Mouse (Mus musculus) spleen, adult 2 months (tissue): ENCODE data around the gene Hist1h4j. TPM values are rescaled to one million over a fixed set of nuclear protein-coding genes. Genes with fewer than 3 reads are reported as not detected.
"Not testable (repeated sequence)": the region's sequence is repeated elsewhere in the genome, so short reads cannot be mapped to it uniquely, and the experiment has no call there.

Experiments
- DNase-seq, 2 experiments: peaks; one replicate each; pipeline versions ENCODE4 v3.0.0 to v3.0.0-alpha.2; 2012 to 2021; ENCODE audit warnings: low spot score in 2 of 2, low read depth in 1 of 2
- H3K27ac ChIP-seq: fragments of 200-500 bp; 2 replicates; pipeline ENCODE4 v1.5.1; 2012; ENCODE audit warnings: low read length, inconsistent platforms; ENCODE audit not compliant: insufficient read depth
- H3K27me3 ChIP-seq: fragments of 200-500 bp; 2 replicates; pipeline ENCODE4 v1.6.1; 2012; ENCODE audit warnings: mild to moderate bottlenecking, moderate library complexity, low read length, inconsistent platforms; ENCODE audit not compliant: control insufficient read depth, insufficient read depth
- H3K36me3 ChIP-seq: fragments of 200-500 bp; 2 replicates; pipeline ENCODE4 v1.6.1; 2012; ENCODE audit warnings: mild to moderate bottlenecking, low read length, inconsistent platforms; ENCODE audit not compliant: control insufficient read depth, insufficient read depth
- H3K4me1 ChIP-seq: fragments of 200-500 bp; 2 replicates; pipeline ENCODE4 v1.6.1; 2011; ENCODE audit warnings: inconsistent platforms; ENCODE audit not compliant: control insufficient read depth, insufficient read depth, insufficient read length
- H3K4me3 ChIP-seq: fragments of 200-500 bp; 2 replicates; pipeline ENCODE4 v1.5.1; 2011; ENCODE audit warnings: mild to moderate bottlenecking, inconsistent platforms; ENCODE audit not compliant: insufficient read depth, insufficient read length; ENCODE audit errors: extremely low read depth
- CTCF ChIP-seq: fragments of 200-500 bp; IDR thresholded peaks from 2 replicates; pipeline ENCODE4 v1.5.1; 2011; ENCODE audit warnings: mild to moderate bottlenecking, inconsistent platforms; ENCODE audit not compliant: insufficient read depth, insufficient read length, insufficient replicate concordance; ENCODE audit errors: extremely low read depth
- POLR2A ChIP-seq: fragments of 200-500 bp; IDR thresholded peaks from 2 replicates; pipeline ENCODE4 v1.6.1; 2011; ENCODE audit warnings: low read depth, low read length, inconsistent platforms
- WGBS: fragments of 180-500 bp; shearing (Covaris S2); methylation state at CpG from one replicate; pipeline ENCODE4 v1.1.7; 2018; 5-methylcytosine and 5-hydroxymethylcytosine counted together
- polyA plus RNA-seq: library from polyadenylated mRNA; depleted of rRNA; stranded (reverse); fragments of >200 nt; gene quantifications from 2 replicates; pipeline ENCODE4 v1.2.3, GENCODE M21; 2012

The Hist1h4j gene
- polyA plus RNA-seq, 1 experiment, result 9.1 TPM

DNA sequence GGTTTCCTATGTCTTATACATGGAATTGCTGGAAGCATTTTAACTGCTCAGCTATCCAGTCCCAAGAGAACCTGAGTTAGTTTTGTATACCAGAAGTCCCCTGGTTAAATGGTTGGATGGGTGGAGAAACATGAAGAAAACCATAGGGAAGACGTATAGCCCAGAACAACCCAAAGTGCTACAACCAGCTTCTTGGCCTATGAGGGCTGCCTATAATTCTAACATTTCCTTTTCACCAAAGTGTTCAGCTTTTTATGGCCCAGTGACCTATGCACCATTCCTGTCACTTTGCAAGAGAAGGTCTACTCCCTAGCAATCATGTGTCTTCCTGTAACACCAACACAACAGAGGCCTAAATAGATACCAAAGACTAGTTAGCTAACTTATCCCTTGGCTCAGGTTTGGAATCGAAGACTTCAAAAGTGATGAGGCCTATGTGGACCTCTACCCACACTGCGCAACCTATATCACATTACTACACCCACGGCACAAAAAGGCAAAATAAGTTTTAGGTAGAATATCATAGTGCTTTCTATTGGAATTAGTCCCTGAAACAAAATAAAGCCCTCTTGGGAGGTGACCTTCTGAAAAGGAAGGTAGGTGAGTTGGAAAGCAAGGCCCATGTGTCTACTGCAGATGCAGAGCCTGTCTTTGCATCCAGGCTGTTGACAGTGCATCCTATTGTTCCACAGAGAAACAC lies 16.3 kb upstream of the Hist1h4j start:
- H3K4me3 ChIP-seq, result peak overlapping the region; percentile 27; the same call in 1 of the 2 replicates

DNA sequence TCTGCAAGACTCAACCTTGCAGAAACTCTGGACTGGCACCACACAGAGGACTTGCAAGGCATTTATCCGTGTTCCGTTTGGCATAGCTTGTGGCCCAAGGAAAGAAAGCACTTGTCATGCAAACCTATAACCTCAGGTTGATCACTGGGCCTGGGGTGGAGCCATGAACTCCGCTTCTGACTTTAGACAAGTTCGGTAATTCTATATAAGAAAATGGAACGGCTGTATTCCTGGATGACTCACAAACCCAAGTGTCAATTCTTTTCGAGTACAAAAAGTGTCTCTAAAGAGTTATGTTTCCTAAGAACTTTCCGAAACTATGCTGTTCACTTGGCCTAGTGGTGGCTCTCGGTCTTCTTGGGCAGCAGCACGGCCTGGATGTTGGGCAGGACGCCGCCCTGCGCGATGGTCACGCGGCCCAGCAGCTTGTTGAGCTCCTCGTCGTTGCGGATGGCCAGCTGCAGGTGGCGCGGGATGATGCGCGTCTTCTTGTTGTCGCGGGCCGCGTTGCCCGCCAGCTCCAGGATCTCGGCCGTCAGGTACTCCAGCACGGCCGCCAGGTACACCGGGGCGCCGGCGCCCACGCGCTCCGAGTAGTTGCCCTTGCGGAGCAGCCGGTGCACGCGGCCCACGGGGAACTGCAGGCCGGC lies 13.6 kb upstream of the Hist1h4j start:
- 2% methylated on average over 28 of the region's 44 CpGs for WGBS
- Histone ChIP-seq H3K27ac (peak overlapping the region; percentile 85), H3K4me3 (peak overlapping the region; percentile 66)
- not testable (repeated sequence) for H3K4me1 ChIP-seq, H3K36me3 ChIP-seq, H3K27me3 ChIP-seq, DNase-seq

More for the DNA sequence above, 16.3 kb upstream of the Hist1h4j start:
- Histone ChIP-seq H3K36me3 (no peaks in the 10 kb centered on the region), H3K27me3 (no peaks in the 10 kb centered on the region), H3K27ac (no peak overlapping the region), H3K4me1 (peaks cover 9% of the 10 kb centered on the region)
- no peak for DNase-seq
- TF ChIP-seq CTCF (no peak), POLR2A (no peak)
- WGBS, result 69% methylated on average over 4 of the region's 4 CpGs

DNA sequence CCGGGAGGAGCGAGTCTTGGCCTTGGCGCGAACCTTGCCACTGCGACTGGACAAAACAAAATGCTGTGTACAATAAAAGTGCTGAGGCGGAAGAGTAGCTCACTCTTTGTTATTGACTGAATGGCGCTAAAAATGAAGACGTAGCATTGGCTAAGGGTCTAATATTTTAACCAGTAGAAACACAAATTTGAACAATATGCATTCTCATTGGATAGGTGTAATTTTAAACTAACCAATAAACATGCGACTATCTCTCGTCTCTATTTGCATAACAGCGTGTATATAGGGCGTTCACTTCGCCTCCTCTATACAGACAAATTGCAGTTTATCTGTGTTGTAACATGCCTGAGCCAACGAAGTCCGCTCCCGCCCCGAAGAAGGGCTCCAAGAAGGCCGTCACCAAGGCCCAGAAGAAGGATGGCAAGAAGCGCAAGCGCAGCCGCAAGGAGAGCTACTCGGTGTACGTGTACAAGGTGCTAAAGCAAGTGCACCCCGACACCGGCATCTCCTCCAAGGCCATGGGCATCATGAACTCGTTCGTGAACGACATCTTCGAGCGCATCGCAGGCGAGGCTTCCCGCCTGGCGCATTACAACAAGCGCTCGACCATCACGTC lies 13.0 kb upstream of the Hist1h4j start, which contains the start of gene Hist1h2bm:
TSS of gene Hist1h2bm (plus strand) at position 288 of the 616 bp plus-strand sequence.
- not testable (repeated sequence) for H3K4me1 ChIP-seq, H3K27me3 ChIP-seq, H3K36me3 ChIP-seq
- peak within 1 kb of the TSS; percentile 85 for H3K27ac ChIP-seq
- under 1% methylated on average over 37 of the region's 37 CpGs for WGBS
- H3K4me3 ChIP-seq, result peak within 1 kb of the TSS; percentile 66
- peak; percentile 37 for TF ChIP-seq POLR2A
- DNase-seq, result peak; percentile 29 to 84

DNA sequence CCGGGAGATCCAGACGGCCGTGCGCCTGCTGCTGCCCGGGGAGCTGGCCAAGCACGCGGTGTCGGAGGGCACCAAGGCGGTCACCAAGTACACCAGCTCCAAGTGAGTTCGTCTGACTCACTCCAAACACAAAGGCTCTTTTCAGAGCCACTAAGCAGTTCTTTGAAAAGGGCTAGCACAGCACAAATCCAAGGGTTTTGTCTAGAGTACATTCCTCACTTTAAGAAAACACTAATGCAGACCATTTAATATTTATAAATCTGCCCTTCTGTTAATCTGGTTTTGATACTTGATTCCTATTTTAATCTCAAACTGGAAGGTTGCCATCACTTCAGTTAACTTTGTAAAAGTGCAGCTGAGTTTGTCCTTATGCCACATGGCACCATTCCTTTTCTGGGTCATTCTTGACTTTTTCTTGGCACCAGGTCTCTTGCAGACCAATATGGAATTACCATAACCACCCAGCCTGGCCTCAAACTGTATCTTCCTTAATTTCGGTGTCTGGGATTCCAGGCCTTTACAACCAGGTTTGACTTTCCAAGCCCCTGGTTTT lies 12.4 kb upstream of the Hist1h4j start:
- Histone ChIP-seq H3K27me3 (no peaks in the 10 kb centered on the region), H3K4me3 (peak overlapping the region; percentile 58; the same call in 1 of the 2 replicates), H3K36me3 (no peaks in the 10 kb centered on the region), H3K27ac (peak overlapping the region; percentile 83; the same call in 1 of the 2 replicates), H3K4me1 (peaks cover 9% of the 10 kb centered on the region)
- no peak for DNase-seq
- TF ChIP-seq CTCF (no peak), POLR2A (no peak)
- 7% methylated on average over 11 of the region's 11 CpGs for WGBS

DNA sequence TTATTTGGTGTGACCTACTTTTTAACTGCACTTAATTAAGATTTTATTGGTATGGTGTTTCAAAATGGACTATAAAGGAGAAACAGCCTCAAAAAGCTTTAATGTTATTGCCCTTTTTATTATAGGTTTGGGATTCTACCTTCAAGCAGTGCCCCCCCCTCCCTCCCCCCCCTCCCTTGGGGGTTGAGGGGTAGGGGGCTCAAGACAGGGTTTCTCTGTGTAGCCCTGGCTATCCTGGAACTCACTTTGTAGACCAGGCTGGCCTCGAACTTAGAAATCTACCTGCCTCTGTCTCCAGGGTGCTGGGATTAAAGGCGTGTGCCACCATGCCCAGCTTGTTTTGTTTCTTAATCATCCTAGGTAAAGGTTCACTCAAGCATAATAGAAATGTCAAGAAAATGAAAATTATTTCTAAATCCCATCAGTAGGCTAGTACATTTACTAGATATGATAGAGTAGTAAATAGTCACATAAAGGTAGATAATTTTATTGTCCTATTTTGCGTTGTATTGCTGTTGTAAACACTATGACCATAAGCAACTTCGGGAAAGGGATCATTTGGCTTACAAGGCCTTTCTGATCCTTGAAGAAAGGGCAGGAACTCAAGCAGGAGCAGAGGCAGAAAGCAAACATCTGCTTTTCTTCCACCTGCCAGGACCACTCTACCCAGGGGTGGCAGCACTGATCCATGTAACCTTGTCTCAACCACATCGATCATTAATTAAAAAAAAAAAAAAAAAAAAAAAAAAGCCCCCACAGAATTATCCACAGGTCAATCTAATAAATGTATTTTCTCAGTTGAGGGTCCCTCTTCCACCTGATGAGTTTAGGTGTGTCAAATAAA lies 11.6 kb upstream of the Hist1h4j start:
- Histone ChIP-seq H3K27me3 (no peaks in the 10 kb centered on the region), H3K27ac (no peak overlapping the region), H3K4me1 (peaks cover 6% of the 10 kb centered on the region; the same call in 1 of the 2 replicates), H3K4me3 (no peak overlapping the region), H3K36me3 (no peaks in the 10 kb centered on the region)
- DNase-seq, result no peak
- WGBS, result 55% methylated on average over 5 of the region's 5 CpGs
- TF ChIP-seq CTCF (no peak), POLR2A (no peak)

DNA sequence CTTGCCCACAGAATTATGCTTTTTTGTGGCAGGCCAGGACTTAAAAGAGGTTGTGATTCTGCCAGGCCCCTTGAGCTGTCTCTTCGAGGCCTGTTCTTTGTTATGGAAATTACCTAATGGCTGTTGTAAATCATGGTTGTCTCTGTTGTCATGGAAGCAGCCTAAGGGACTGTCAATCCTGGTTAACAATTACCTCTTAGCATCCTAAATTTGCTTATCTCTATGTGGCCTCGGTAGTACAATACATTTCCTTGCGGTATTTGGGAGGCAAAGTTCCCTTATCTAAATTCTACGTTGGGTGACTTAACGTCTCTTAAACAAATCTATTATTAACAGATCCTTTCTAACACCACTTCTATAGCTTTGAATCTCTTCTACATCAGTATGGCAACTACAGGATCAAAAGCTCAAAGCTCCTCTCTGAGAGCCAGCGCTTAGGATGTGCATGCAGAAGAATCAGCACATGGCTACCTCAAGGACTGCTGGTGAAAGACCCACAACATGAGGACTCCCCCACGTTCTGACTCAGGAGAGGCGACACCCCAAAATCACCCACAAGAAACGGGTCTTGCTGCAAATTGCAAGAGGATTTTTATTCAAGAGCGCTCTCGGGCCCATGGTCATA lies 6.8 kb upstream of the Hist1h4j start:
- Histone ChIP-seq H3K4me3 (no peak overlapping the region), H3K27ac (no peak overlapping the region)

More for the DNA sequence above, 6.8 kb upstream of the Hist1h4j start:
- Histone ChIP-seq H3K4me1 (no peaks in the 10 kb centered on the region), H3K36me3 (no peaks in the 10 kb centered on the region), H3K27me3 (no peaks in the 10 kb centered on the region)
- 86% methylated on average over 11 of the region's 11 CpGs for WGBS
- no peak for TF ChIP-seq POLR2A
- no peak for TF ChIP-seq CTCF
- no peak for DNase-seq
